Mouse (Mus musculus) hematopoietic stem cell, adult 5-6 weeks (primary cell): ENCODE results near the gene Slfn14. TPM values are rescaled to one million over a fixed set of nuclear protein-coding genes. Genes with fewer than 3 reads are reported as not detected.
"Not testable (repeated sequence)": the region's sequence is repeated elsewhere in the genome, so short reads cannot be mapped to it uniquely, and the experiment has no call there.

ENCODE experiments used
- ATAC-seq, 2 experiments: fragments of 125-278 bp in 1 of 2; replicated peaks in 1 of 2; 2 replicates each; pipeline ENCODE4 v1.8.0; 2016 to 2017; ENCODE audit warnings: inconsistent platforms in 2 of 2, mild to moderate bottlenecking in 2 of 2, moderate number of reproducible peaks in 2 of 2, low read depth in 1 of 2, moderate TSS enrichment in 1 of 2; ENCODE audit not compliant: low FRiP score in 2 of 2, poor library complexity in 2 of 2, severe bottlenecking in 2 of 2, insufficient read depth in 1 of 2, low TSS enrichment in 1 of 2
- total RNA-seq: library from RNA; stranded (forward); fragments of 172-1452, 232-1000 nt; gene quantifications from 2 replicates; pipeline ENCODE4 v1.2.3, GENCODE M21; 2017

Gene Slfn14
- not detected in 2 replicates for total RNA-seq

- no peak for ATAC-seq
Observed at GRCm38 (mm10) chr11:83286566-83286965, at the start of gene Slfn14. Gene Slfn14, minus strand, starts transcription at chr11:83286726.

GRCm38 (mm10) chr11:83335826-83336225, 49.3 kb upstream of the Slfn14 start:
- no peak for ATAC-seq

- peak in 1 of 2 experiments; percentile 56; a peak in 1 of 4 replicates for ATAC-seq
Observed at GRCm38 (mm10) chr11:83327427-83327826, 40.9 kb upstream of the Slfn14 start.

GRCm38 (mm10) chr11:83326692-83327091, 40.2 kb upstream of the Slfn14 start:
- not testable (repeated sequence) for ATAC-seq

- no peak for ATAC-seq
Observed at GRCm38 (mm10) chr11:83319048-83319447, 32.5 kb upstream of the Slfn14 start.

GRCm38 (mm10) chr11:83312471-83312870, 25.9 kb upstream of the Slfn14 start:
- no peak for ATAC-seq

GRCm38 (mm10) chr11:83306700-83307253, 20.3 kb upstream of the Slfn14 start:
- no peak for ATAC-seq

GRCm38 (mm10) chr11:83304485-83304884, 18.0 kb upstream of the Slfn14 start:
- no peak for ATAC-seq

- ATAC-seq = no peak
Observed at GRCm38 (mm10) chr11:83303751-83304150, 17.2 kb upstream of the Slfn14 start.

- ATAC-seq = peak; percentile 78 to 81
Observed at GRCm38 (mm10) chr11:83302526-83303251, 16.2 kb upstream of the Slfn14 start, which contains the start of gene Pex12. Gene Pex12, minus strand, starts transcription at chr11:83302586.

- no peak for ATAC-seq
Observed at GRCm38 (mm10) chr11:83302124-83302523, 15.6 kb upstream of the Slfn14 start.

- ATAC-seq = no peak
Observed at GRCm38 (mm10) chr11:83301431-83301831, 14.9 kb upstream of the Slfn14 start.

GRCm38 (mm10) chr11:83299724-83300123, 13.2 kb upstream of the Slfn14 start:
- no peak for ATAC-seq

- ATAC-seq = peak; percentile 88 to 91
Observed at GRCm38 (mm10) chr11:83298225-83299195, 12.0 kb upstream of the Slfn14 start, which contains the start of gene Ap2b1. Gene Ap2b1, plus strand, starts transcription at chr11:83299024.

GRCm38 (mm10) chr11:83297816-83298215, 11.3 kb upstream of the Slfn14 start:
- ATAC-seq = no peak

GRCm38 (mm10) chr11:83294133-83294532, 7.6 kb upstream of the Slfn14 start:
- ATAC-seq = no peak

- no peak for ATAC-seq
Observed at GRCm38 (mm10) chr11:83293182-83293581, 6.7 kb upstream of the Slfn14 start.

GRCm38 (mm10) chr11:83292251-83292587, 5.7 kb upstream of the Slfn14 start:
- no peak for ATAC-seq
